Mouse (Mus musculus) hindbrain, embryonic 13.5 days (tissue): Measurements from ENCODE around the gene Tspan15. TPM values are rescaled to one million over a fixed set of nuclear protein-coding genes. Genes with fewer than 3 reads are reported as not detected.
A peak's percentile ranks its signal among the peaks of the same experiment; 100 is the strongest.

Experiments used
- ATAC-seq: fragments of 200-750 bp; cut with Nextera tagmentation; 2 replicates; pipeline ENCODE4 v1.8.0; 2017; ENCODE audit warnings: moderate TSS enrichment; ENCODE audit not compliant: low FRiP score
- H3K27ac ChIP-seq: fragments of 300-500 bp; sonication (generic); 2 replicates; pipeline ENCODE4 v1.5.1; 2015; ENCODE audit warnings: inconsistent platforms, mild to moderate bottlenecking, moderate library complexity
- H3K27me3 ChIP-seq: fragments of 300-500 bp; sonication (generic); 2 replicates; pipeline ENCODE4 v1.6.1; 2015; ENCODE audit warnings: mild to moderate bottlenecking, inconsistent platforms
- H3K36me3 ChIP-seq: fragments of 300-500 bp; sonication (generic); 2 replicates; pipeline ENCODE4 v1.6.1; 2015; ENCODE audit warnings: mild to moderate bottlenecking, inconsistent platforms
- H3K4me1 ChIP-seq: fragments of 300-500 bp; sonication (generic); replicated peaks from 2 replicates; pipeline ENCODE4 v1.6.1; 2015; ENCODE audit warnings: inconsistent platforms
- H3K4me2 ChIP-seq: fragments of 300-500 bp; sonication (generic); 2 replicates; pipeline ENCODE4 v1.6.1; 2015; ENCODE audit warnings: inconsistent platforms, mild to moderate bottlenecking, moderate library complexity
- H3K4me3 ChIP-seq: fragments of 300-500 bp; sonication (generic); 2 replicates; pipeline ENCODE4 v1.5.1; 2015; ENCODE audit warnings: mild to moderate bottlenecking, inconsistent platforms
- H3K9ac ChIP-seq: fragments of 300-500 bp; sonication (generic); 2 replicates; pipeline ENCODE4 v1.6.1; 2015; ENCODE audit warnings: mild to moderate bottlenecking, inconsistent platforms
- H3K9me3 ChIP-seq: fragments of 300-500 bp; sonication (generic); 2 replicates; pipeline ENCODE4 v1.6.1; 2016; ENCODE audit warnings: inconsistent platforms
- WGBS: fragments of 180-500 bp; shearing (Covaris S2); methylation state at CpG from one replicate; pipeline ENCODE4 v1.1.7; 2015; 5-methylcytosine and 5-hydroxymethylcytosine counted together
- polyA plus RNA-seq: library from polyadenylated mRNA; unstranded; fragments of >200 nt; fragmentation: Nextera tagmentation; extraction: Ambion mirVana; gene quantifications from 2 replicates; pipeline ENCODE4 v1.2.1, GENCODE M21; 2015

The Tspan15 gene
- polyA plus RNA-seq, 1 experiment from 2014 or later, result 22.1 TPM

DNA sequence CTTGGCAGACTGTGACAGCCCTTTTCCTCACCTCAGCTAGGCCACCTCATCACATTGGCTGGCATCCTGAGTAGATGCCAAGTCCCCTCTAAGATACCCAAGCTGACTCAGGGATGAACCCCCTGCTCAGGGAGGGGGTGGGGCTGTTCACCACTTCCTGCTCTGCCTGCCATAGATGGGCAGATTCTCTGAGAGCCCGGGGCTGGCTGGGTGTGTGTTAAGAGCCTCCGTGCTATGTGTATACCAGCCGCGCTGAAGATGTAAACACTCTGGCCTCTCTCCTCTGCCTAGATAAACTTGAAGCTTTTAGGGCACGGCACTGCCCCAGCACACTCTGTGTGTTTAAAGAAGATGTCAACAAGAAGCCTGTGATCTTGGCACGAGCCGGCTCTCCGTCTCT lies 16.8 kb upstream of the Tspan15 start:
- Histone ChIP-seq H3K9ac (no peak overlapping the region), H3K9me3 (no peaks in the 10 kb centered on the region), H3K27ac (no peak overlapping the region), H3K4me2 (no peak overlapping the region), H3K36me3 (no peaks in the 10 kb centered on the region), H3K27me3 (0 out of 2 replicates have a peak, but pooled peaks cover 3% of the 10 kb centered on the region), H3K4me3 (no peak overlapping the region), H3K4me1 (peaks cover 11% of the 10 kb centered on the region; the same call in 1 of the 2 replicates)
- 67% methylated on average over 8 of the region's 8 CpGs for WGBS
- no peak for ATAC-seq

- no peak overlapping the region for H3K4me2 ChIP-seq
- no peak overlapping the region for H3K4me3 ChIP-seq
- no peak overlapping the region for H3K9ac ChIP-seq
- 63% methylated on average over 3 of the region's 3 CpGs for WGBS
- H3K9me3 ChIP-seq, result no peaks in the 10 kb centered on the region
- H3K27ac ChIP-seq, result peak overlapping the region; percentile 35; the same call in 1 of the 2 replicates
- 0 out of 2 replicates have a peak, but pooled peaks have one; percentile 46 for ATAC-seq
- H3K36me3 ChIP-seq, result no peaks in the 10 kb centered on the region
- peaks cover 11% of the 10 kb centered on the region; the same call in 1 of the 2 replicates for H3K4me1 ChIP-seq
- 0 out of 2 replicates have a peak, but pooled peaks cover 3% of the 10 kb centered on the region for H3K27me3 ChIP-seq
Observed at GRCm38 (mm10) chr10:62247156-62247555, 16.1 kb upstream of the Tspan15 start.

GRCm38 (mm10) chr10:62244067-62244466 lies 13.0 kb upstream of the Tspan15 start:
- Histone ChIP-seq H3K36me3 (no peaks in the 10 kb centered on the region), H3K27me3 (0 out of 2 replicates have a peak, but pooled peaks cover 3% of the 10 kb centered on the region), H3K4me2 (no peak overlapping the region), H3K4me1 (peaks cover 11% of the 10 kb centered on the region; the same call in 1 of the 2 replicates), H3K9me3 (no peaks in the 10 kb centered on the region), H3K4me3 (no peak overlapping the region), H3K9ac (no peak overlapping the region), H3K27ac (no peak overlapping the region)
- ATAC-seq, result no peak
- 92% methylated on average over 9 of the region's 9 CpGs for WGBS

DNA sequence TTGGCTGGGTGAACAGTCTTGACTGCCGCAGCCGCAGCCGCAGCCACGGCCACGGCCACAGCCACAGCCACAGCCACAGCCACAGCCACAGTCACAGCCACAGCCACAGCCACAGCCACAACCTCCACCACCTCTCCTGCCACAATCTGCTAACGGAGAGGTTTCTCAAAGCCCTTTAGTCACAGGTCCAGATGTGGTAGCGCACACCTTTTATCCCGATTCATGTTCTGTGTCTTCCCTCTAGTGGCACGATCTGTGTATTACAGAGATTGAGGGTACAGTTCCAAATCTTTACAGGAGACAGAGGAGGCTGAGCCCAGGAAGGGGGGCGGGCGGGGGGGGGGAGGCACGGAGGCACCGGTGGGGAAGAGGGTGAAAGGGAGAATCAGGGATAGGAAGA lies 11.8 kb upstream of the Tspan15 start:
- no peak overlapping the region for H3K4me2 ChIP-seq
- 0 out of 2 replicates have a peak, but pooled peaks cover 3% of the 10 kb centered on the region for H3K27me3 ChIP-seq
- 64% methylated on average over 12 of the region's 13 CpGs for WGBS
- H3K36me3 ChIP-seq, result no peaks in the 10 kb centered on the region
- H3K4me1 ChIP-seq, result peaks cover 10% of the 10 kb centered on the region; the same call in 1 of the 2 replicates
- H3K9me3 ChIP-seq, result no peaks in the 10 kb centered on the region
- no peak for ATAC-seq
- H3K27ac ChIP-seq, result no peak overlapping the region
- H3K9ac ChIP-seq, result no peak overlapping the region
- no peak overlapping the region for H3K4me3 ChIP-seq

DNA sequence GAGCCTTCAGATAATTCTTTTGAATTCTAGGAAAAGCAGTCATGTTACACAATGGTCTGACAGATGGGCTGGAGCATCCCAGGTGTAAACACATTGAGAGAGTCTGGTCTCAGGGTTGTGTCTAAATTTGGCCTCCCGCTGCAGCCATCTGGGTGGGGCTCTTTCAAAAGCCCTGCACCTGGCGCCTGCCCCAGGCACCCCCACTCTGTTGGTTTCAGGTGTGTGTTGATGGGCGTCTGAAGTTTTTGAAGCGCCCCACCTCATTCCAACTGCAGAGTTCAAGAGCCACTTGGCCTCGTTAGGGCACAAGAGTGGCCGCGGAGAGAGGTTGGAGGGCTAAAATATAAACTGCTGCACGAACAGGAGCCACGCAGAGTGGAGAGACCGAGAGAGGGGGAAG lies 11.3 kb upstream of the Tspan15 start:
- H3K27me3 ChIP-seq, result 0 out of 2 replicates have a peak, but pooled peaks cover 3% of the 10 kb centered on the region
- 88% methylated on average over 10 of the region's 10 CpGs for WGBS
- no peaks in the 10 kb centered on the region for H3K9me3 ChIP-seq
- no peak overlapping the region for H3K9ac ChIP-seq
- H3K4me1 ChIP-seq, result peaks cover 4% of the 10 kb centered on the region; the same call in 1 of the 2 replicates
- no peak for ATAC-seq
- H3K4me2 ChIP-seq, result no peak overlapping the region
- no peak overlapping the region for H3K27ac ChIP-seq
- no peak overlapping the region for H3K4me3 ChIP-seq
- no peaks in the 10 kb centered on the region for H3K36me3 ChIP-seq

DNA sequence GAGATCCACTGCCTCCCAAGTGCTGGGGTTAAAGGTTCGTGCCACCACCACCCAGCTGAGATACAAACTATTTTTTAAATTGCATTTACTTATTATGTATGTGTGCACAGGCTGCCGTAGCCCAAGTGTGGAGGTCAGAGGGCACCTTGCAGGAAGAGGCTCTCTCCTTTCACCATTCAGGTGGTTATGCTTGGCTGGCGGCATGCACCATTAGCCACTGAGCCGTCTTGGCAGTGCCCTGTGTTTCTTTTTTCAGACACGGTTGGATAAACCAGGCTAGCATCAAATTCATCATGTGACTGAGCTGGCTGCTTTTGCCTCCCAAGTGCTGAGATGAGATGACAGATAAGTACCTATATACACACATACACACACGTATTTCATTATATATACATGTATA lies 8.2 kb upstream of the Tspan15 start:
- Histone ChIP-seq H3K9ac (no peak overlapping the region), H3K27ac (no peak overlapping the region), H3K36me3 (no peaks in the 10 kb centered on the region), H3K4me1 (no peaks in the 10 kb centered on the region), H3K4me2 (no peak overlapping the region), H3K9me3 (no peaks in the 10 kb centered on the region), H3K4me3 (no peak overlapping the region), H3K27me3 (no peaks in the 10 kb centered on the region)
- 45% methylated on average over 6 of the region's 6 CpGs for WGBS
- no peak for ATAC-seq

- WGBS, result 93% methylated on average over 3 of the region's 3 CpGs
- H3K9ac ChIP-seq, result no peak overlapping the region
- H3K27ac ChIP-seq, result no peak overlapping the region
- no peak overlapping the region for H3K4me3 ChIP-seq
- no peaks in the 10 kb centered on the region for H3K36me3 ChIP-seq
- H3K27me3 ChIP-seq, result no peaks in the 10 kb centered on the region
- no peaks in the 10 kb centered on the region for H3K9me3 ChIP-seq
- H3K4me2 ChIP-seq, result no peak overlapping the region
- ATAC-seq, result no peak
- no peaks in the 10 kb centered on the region for H3K4me1 ChIP-seq
Observed at GRCm38 (mm10) chr10:62238688-62239087, 7.6 kb upstream of the Tspan15 start.

- 85% methylated on average over 10 of the region's 10 CpGs for WGBS
- Histone ChIP-seq H3K4me2 (no peak overlapping the region), H3K9me3 (no peaks in the 10 kb centered on the region), H3K27me3 (peaks cover 8% of the 10 kb centered on the region; the same call in 1 of the 2 replicates), H3K4me1 (no peaks in the 10 kb centered on the region), H3K27ac (no peak overlapping the region), H3K36me3 (no peaks in the 10 kb centered on the region), H3K4me3 (no peak overlapping the region), H3K9ac (no peak overlapping the region)
- ATAC-seq, result no peak
Observed at GRCm38 (mm10) chr10:62237205-62237604, 6.2 kb upstream of the Tspan15 start.

GRCm38 (mm10) chr10:62236165-62236564 lies 5.1 kb upstream of the Tspan15 start:
- Histone ChIP-seq H3K4me3 (no peak overlapping the region), H3K4me2 (no peak overlapping the region), H3K9ac (no peak overlapping the region), H3K27me3 (peaks cover 13% of the 10 kb centered on the region; the same call in 1 of the 2 replicates), H3K4me1 (no peaks in the 10 kb centered on the region), H3K36me3 (no peaks in the 10 kb centered on the region), H3K27ac (no peak overlapping the region), H3K9me3 (no peaks in the 10 kb centered on the region)
- no peak for ATAC-seq
- 85% methylated on average over 6 of the region's 6 CpGs for WGBS

GRCm38 (mm10) chr10:62231811-62232210 lies 760 bp upstream of the Tspan15 start:
- Histone ChIP-seq H3K9ac (no peak overlapping the region), H3K4me1 (peaks cover 9% of the 10 kb centered on the region), H3K27me3 (peaks cover 19% of the 10 kb centered on the region; the same call in 1 of the 2 replicates), H3K4me2 (peak overlapping the region; percentile 95), H3K36me3 (no peaks in the 10 kb centered on the region), H3K9me3 (no peaks in the 10 kb centered on the region), H3K4me3 (no peak overlapping the region), H3K27ac (no peak overlapping the region)
- no peak for ATAC-seq
- WGBS, result 85% methylated on average over 3 of the region's 3 CpGs

DNA sequence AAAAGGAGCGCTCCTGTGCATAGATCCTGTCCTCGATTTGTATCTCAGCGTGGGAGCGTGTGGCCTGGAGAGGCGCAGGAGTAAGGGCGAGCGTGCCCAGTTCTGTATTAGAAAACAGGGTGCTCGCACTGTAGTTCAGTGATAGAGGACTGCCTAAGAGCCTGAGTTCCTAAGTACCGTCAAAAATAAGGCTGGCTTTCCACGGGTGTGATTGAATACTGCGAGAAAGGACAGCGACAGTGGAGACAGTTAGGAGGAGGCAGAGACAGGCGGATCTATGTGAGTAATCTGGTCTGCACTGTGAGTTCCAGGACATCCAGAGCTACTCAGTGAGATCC lies 313 bp upstream of the Tspan15 start:
- WGBS, result 3% methylated on average over 13 of the region's 13 CpGs
- ATAC-seq, result no peak
- H3K9me3 ChIP-seq, result no peaks in the 10 kb centered on the region
- peaks cover 9% of the 10 kb centered on the region for H3K4me1 ChIP-seq
- H3K36me3 ChIP-seq, result no peaks in the 10 kb centered on the region
- H3K27me3 ChIP-seq, result peaks cover 19% of the 10 kb centered on the region; the same call in 1 of the 2 replicates
- H3K4me3 ChIP-seq, result peak overlapping the region; percentile 65
- peak overlapping the region; percentile 75 for H3K9ac ChIP-seq
- H3K4me2 ChIP-seq, result peak overlapping the region; percentile 95
- no peak overlapping the region for H3K27ac ChIP-seq

- 68% methylated on average over 6 of the region's 6 CpGs for WGBS
- H3K4me2 ChIP-seq, result no peak overlapping the region
- no peak for ATAC-seq
- H3K4me3 ChIP-seq, result no peak overlapping the region
- H3K4me1 ChIP-seq, result peaks cover 9% of the 10 kb centered on the region
- H3K27me3 ChIP-seq, result peaks cover 17% of the 10 kb centered on the region; the same call in 1 of the 2 replicates
- no peaks in the 10 kb centered on the region for H3K36me3 ChIP-seq
- H3K9ac ChIP-seq, result no peak overlapping the region
- no peaks in the 10 kb centered on the region for H3K9me3 ChIP-seq
- H3K27ac ChIP-seq, result no peak overlapping the region
Observed at GRCm38 (mm10) chr10:62228126-62228525, 2.9 kb downstream of the Tspan15 start.

- H3K4me1 ChIP-seq, result peaks cover 8% of the 10 kb centered on the region
- ATAC-seq, result no peak
- no peak overlapping the region for H3K27ac ChIP-seq
- H3K9ac ChIP-seq, result no peak overlapping the region
- H3K4me2 ChIP-seq, result no peak overlapping the region
- H3K9me3 ChIP-seq, result no peaks in the 10 kb centered on the region
- no peak overlapping the region for H3K4me3 ChIP-seq
- WGBS, result 75% methylated on average over 7 of the region's 7 CpGs
- H3K36me3 ChIP-seq, result no peaks in the 10 kb centered on the region
- H3K27me3 ChIP-seq, result 0 out of 2 replicates have a peak, but pooled peaks cover 6% of the 10 kb centered on the region
Observed at GRCm38 (mm10) chr10:62225839-62226238, 5.2 kb downstream of the Tspan15 start.
